Mouse (Mus musculus): ENCODE measurements around the gene Kcnj16.

The Kcnj16 gene

GRCm38 (mm10) chr11:110967762-110968135 lies at the start of gene Kcnj16:
Gene Kcnj16 (plus strand): TSS chr11:110968033.
- in situ Hi-C loops (cut with MboI, MseI), result no loop called here

GRCm38 (mm10) chr11:110918808-110919465 lies 48.9 kb upstream of the Kcnj16 start:
- in situ Hi-C loops (cut with MboI, MseI), result no loop called here

- in situ Hi-C loops (cut with MboI, MseI), result loop anchor here in 1 of 2 experiments (25.0 kb wide), 1 partner anchor 573 kb away; no protein-coding TSS in a partner anchor
Measured at GRCm38 (mm10) chr11:110935699-110936098, 32.1 kb upstream of the Kcnj16 start.

GRCm38 (mm10) chr11:110942280-110942679 lies 25.6 kb upstream of the Kcnj16 start:
- in situ Hi-C loops (cut with MboI, MseI), result loop anchor here in 1 of 2 experiments (25.0 kb wide), 1 partner anchor 580 kb away; no protein-coding TSS in a partner anchor

- in situ Hi-C loops (cut with MboI, MseI), result loop anchor here in 1 of 2 experiments (25.0 kb wide), 1 partner anchor 580 kb away; no protein-coding TSS in a partner anchor
Measured at GRCm38 (mm10) chr11:110942695-110943135, 25.1 kb upstream of the Kcnj16 start.

- in situ Hi-C loops (cut with MboI, MseI), result no loop called here
Measured at GRCm38 (mm10) chr11:110956665-110957064, 11.2 kb upstream of the Kcnj16 start.

- in situ Hi-C loops (cut with MboI, MseI), result no loop called here
Measured at GRCm38 (mm10) chr11:110961592-110962021, 6.2 kb upstream of the Kcnj16 start.

GRCm38 (mm10) chr11:110967019-110967761 lies 643 bp upstream of the Kcnj16 start:
- in situ Hi-C loops (cut with MboI, MseI), result no loop called here

- in situ Hi-C loops (cut with MboI, MseI), result no loop called here
Measured at GRCm38 (mm10) chr11:110968901-110969300, 1.1 kb downstream of the Kcnj16 start.

GRCm38 (mm10) chr11:110985508-110985907 lies 17.7 kb downstream of the Kcnj16 start:
- in situ Hi-C loops (cut with MboI, MseI), result no loop called here

GRCm38 (mm10) chr11:110985949-110986348 lies 18.1 kb downstream of the Kcnj16 start:
- in situ Hi-C loops (cut with MboI, MseI), result no loop called here

- in situ Hi-C loops (cut with MboI, MseI), result no loop called here
Measured at GRCm38 (mm10) chr11:110993616-110994015, 25.8 kb downstream of the Kcnj16 start.

- in situ Hi-C loops (cut with MboI, MseI), result no loop called here
Measured at GRCm38 (mm10) chr11:110997211-110997610, 29.4 kb downstream of the Kcnj16 start.

GRCm38 (mm10) chr11:111005103-111005502 lies 37.3 kb downstream of the Kcnj16 start:
- in situ Hi-C loops (cut with MboI, MseI), result no loop called here

- in situ Hi-C loops (cut with MboI, MseI), result no loop called here
Measured at GRCm38 (mm10) chr11:111009471-111009870, 41.6 kb downstream of the Kcnj16 start.

- in situ Hi-C loops (cut with MboI, MseI), result no loop called here
Measured at GRCm38 (mm10) chr11:111016206-111016605, 48.4 kb downstream of the Kcnj16 start.

GRCm38 (mm10) chr11:111020211-111020610 lies 52.4 kb downstream of the Kcnj16 start:
- in situ Hi-C loops (cut with MboI, MseI), result no loop called here

GRCm38 (mm10) chr11:111022681-111023281 lies 54.9 kb downstream of the Kcnj16 start:
- in situ Hi-C loops (cut with MboI, MseI), result no loop called here

GRCm38 (mm10) chr11:111042175-111042574 lies 74.3 kb downstream of the Kcnj16 start:
- in situ Hi-C loops (cut with MboI, MseI), result loop anchor here in 1 of 2 experiments (25.0 kb wide), 1 partner anchor 505 kb away; no protein-coding TSS in a partner anchor

- in situ Hi-C loops (cut with MboI, MseI), result loop anchor here in 1 of 2 experiments (25.0 kb wide), 1 partner anchor 506 kb away; no protein-coding TSS in a partner anchor
Measured at GRCm38 (mm10) chr11:111043298-111043697, 75.5 kb downstream of the Kcnj16 start.

GRCm38 (mm10) chr11:111054252-111054651 lies 86.4 kb downstream of the Kcnj16 start:
- in situ Hi-C loops (cut with MboI, MseI), result loop anchor here in 1 of 2 experiments (25.0 kb wide), 1 partner anchor 667 kb away; the partner anchor contains the start of gene Map2k6

Data from T-helper 17 cell (primary cell).